In genomic region chr3:90079763-90080497, GRCm38 (mm10) we compare ENCODE assay signal across 8 mouse cellular contexts. TPM values are rescaled to one million over a fixed set of nuclear protein-coding genes. Genes with fewer than 3 reads are reported as not detected.
DNase-seq lines count a peak whose midpoint lies in the region; ATAC-seq and TF ChIP-seq lines count a peak whose summit lies in the region.

No protein-coding gene starts in this region.

- DNase-seq in 416B (ENCODE audit: low read depth) = peak; percentile 97
- DNase-seq in adrenal gland, postnatal 14 days = peak; percentile 88
- DNase-seq in embryonic facial prominence, embryonic 11.5 days (ENCODE audit: low spot score) = peak; percentile 80
- DNase-seq in heart, adult 11 months = peak; percentile 98
- DNase-seq in spleen, postnatal 10 days (ENCODE audit: low spot score in 2 of 2) = peak; percentile 68 to 78

- H3K4me3 ChIP-seq in embryonic facial prominence, embryonic 11.5 days (ENCODE audit: low read depth, low read length) = peak overlapping the region; percentile 86
- H3K4me3 ChIP-seq in intestine, postnatal 0 days (ENCODE audit: low read depth, low read length) = peak overlapping the region; percentile 94
- H3K4me3 ChIP-seq in limb, embryonic 15.5 days = peak overlapping the region; percentile 78
- H3K4me3 ChIP-seq in midbrain, embryonic 16.5 days (ENCODE audit: low read depth, low read length) = peak overlapping the region; percentile 95

- WGBS in embryonic facial prominence, embryonic 11.5 days = under 1% methylated on average over 51 of the region's 53 CpGs
- WGBS in intestine, postnatal 0 days = under 1% methylated on average over 52 of the region's 53 CpGs
- under 1% methylated on average over 53 of the region's 53 CpGs for WGBS in limb, embryonic 15.5 days
- 0% methylated on average over 51 of the region's 53 CpGs for WGBS in midbrain, embryonic 16.5 days

- H3K4me1 ChIP-seq in embryonic facial prominence, embryonic 11.5 days (ENCODE audit: control insufficient read depth, insufficient read depth, low read length) = no peaks in the 10 kb centered on the region; the same call in 1 of the 2 replicates
- H3K4me1 ChIP-seq in intestine, postnatal 0 days (replicated peaks; ENCODE audit: control insufficient read depth, insufficient read depth, low read length) = peaks cover 15% of the 10 kb centered on the region; the same call in 1 of the 2 replicates
- H3K4me1 ChIP-seq in limb, embryonic 15.5 days = peaks cover 48% of the 10 kb centered on the region
- H3K4me1 ChIP-seq in midbrain, embryonic 16.5 days (ENCODE audit: control insufficient read depth, insufficient read depth, low read length) = peaks cover 46% of the 10 kb centered on the region

- H3K9me3 ChIP-seq in embryonic facial prominence, embryonic 11.5 days (replicated peaks; ENCODE audit: control insufficient read depth, low read length) = no peaks in the 10 kb centered on the region
- H3K9me3 ChIP-seq in intestine, postnatal 0 days (ENCODE audit: control insufficient read depth) = no peaks in the 10 kb centered on the region
- no peaks in the 10 kb centered on the region for H3K9me3 ChIP-seq in limb, embryonic 15.5 days
- no peaks in the 10 kb centered on the region for H3K9me3 ChIP-seq in midbrain, embryonic 16.5 days (replicated peaks; ENCODE audit: control insufficient read depth, low read length, poor library complexity, severe bottlenecking)

- peak overlapping the region; percentile 91 for H3K9ac ChIP-seq in embryonic facial prominence, embryonic 11.5 days (replicated peaks; ENCODE audit: low read length)
- peak overlapping the region; percentile 93 for H3K9ac ChIP-seq in intestine, postnatal 0 days (ENCODE audit: low read depth, low read length)
- peak overlapping the region; percentile 84 for H3K9ac ChIP-seq in limb, embryonic 15.5 days
- H3K9ac ChIP-seq in midbrain, embryonic 16.5 days (ENCODE audit: low read depth, low read length) = peak overlapping the region; percentile 90

- H3K27me3 ChIP-seq in embryonic facial prominence, embryonic 11.5 days (ENCODE audit: control insufficient read depth, insufficient read depth, low read length) = no peaks in the 10 kb centered on the region
- no peaks in the 10 kb centered on the region for H3K27me3 ChIP-seq in intestine, postnatal 0 days (replicated peaks; ENCODE audit: control insufficient read depth, insufficient read depth, low read length)
- no peaks in the 10 kb centered on the region for H3K27me3 ChIP-seq in limb, embryonic 15.5 days
- H3K27me3 ChIP-seq in midbrain, embryonic 16.5 days (ENCODE audit: control insufficient read depth, insufficient read depth, low read depth, low read length) = no peaks in the 10 kb centered on the region

- peak overlapping the region; percentile 76 for H3K4me2 ChIP-seq in embryonic facial prominence, embryonic 11.5 days (ENCODE audit: low read depth, low read length)
- H3K4me2 ChIP-seq in intestine, postnatal 0 days (replicated peaks; ENCODE audit: low read depth) = peak overlapping the region; percentile 72
- peak overlapping the region; percentile 70 for H3K4me2 ChIP-seq in limb, embryonic 15.5 days
- peak overlapping the region; percentile 93 for H3K4me2 ChIP-seq in midbrain, embryonic 16.5 days (ENCODE audit: low read length)

- ATAC-seq in embryonic facial prominence, embryonic 11.5 days (replicated peaks; ENCODE audit: insufficient number of reproducible peaks, low FRiP score, low TSS enrichment, low read depth) = peak; percentile 55
- peak; percentile 31; the same call in 1 of the 2 replicates for ATAC-seq in intestine, postnatal 0 days
- peak; percentile 64 for ATAC-seq in limb, embryonic 15.5 days (ENCODE audit: insufficient number of reproducible peaks, low FRiP score, low TSS enrichment, low read depth)
- peak; percentile 80 for ATAC-seq in midbrain, embryonic 16.5 days

- peak overlapping the region; percentile 92 for H3K27ac ChIP-seq in embryonic facial prominence, embryonic 11.5 days (replicated peaks; ENCODE audit: low read depth, low read length)
- peak overlapping the region; percentile 99 for H3K27ac ChIP-seq in intestine, postnatal 0 days (ENCODE audit: low read depth, low read length)
- H3K27ac ChIP-seq in limb, embryonic 15.5 days = peak overlapping the region; percentile 99
- peak overlapping the region; percentile 93 for H3K27ac ChIP-seq in midbrain, embryonic 16.5 days (ENCODE audit: low read length)

- TF ChIP-seq CTCF in intestine, postnatal 0 days (IDR thresholded peaks at IDR 0.05; ENCODE audit: low read depth) = no peak; the same call in 1 of the 2 replicates

- no peaks in the 10 kb centered on the region; the same call in 1 of the 2 replicates for H3K36me3 ChIP-seq in embryonic facial prominence, embryonic 11.5 days (replicated peaks; ENCODE audit: control insufficient read depth, insufficient read depth, low read depth, low read length)
- no peaks in the 10 kb centered on the region for H3K36me3 ChIP-seq in intestine, postnatal 0 days (ENCODE audit: control insufficient read depth, insufficient read depth)
- 0 out of 2 replicates have a peak, but pooled peaks cover 3% of the 10 kb centered on the region for H3K36me3 ChIP-seq in limb, embryonic 15.5 days
- no peaks in the 10 kb centered on the region for H3K36me3 ChIP-seq in midbrain, embryonic 16.5 days (ENCODE audit: control insufficient read depth, insufficient read depth, low read length)

RNA-seq across cellular contexts. Expression of gene Tpm3, which starts 7.5 kb away (rescaled TPM):
- 170 and 208 TPM in 2 replicates for total RNA-seq in adrenal gland, postnatal 14 days (2021)
- polyA plus RNA-seq in embryonic facial prominence, embryonic 11.5 days (2014; fragmentation: Nextera tagmentation; extraction: Ambion mirVana) = 551 and 574 TPM in 2 replicates
- polyA plus RNA-seq in intestine, postnatal 0 days (2015; fragmentation: Nextera tagmentation; extraction: Ambion mirVana) = 311 and 332 TPM in 2 replicates
- polyA plus RNA-seq in limb, embryonic 15.5 days (2015; fragmentation: Nextera tagmentation; extraction: Ambion mirVana) = 474 and 545 TPM in 2 replicates
- polyA plus RNA-seq in midbrain, embryonic 16.5 days (2015; fragmentation: Nextera tagmentation; extraction: Ambion mirVana) = 377 and 415 TPM in 2 replicates

RNA-seq across cellular contexts. Expression of gene Nup210l, which starts 24.0 kb away (rescaled TPM):
- 0.37 and 0.45 TPM in 2 replicates for total RNA-seq in adrenal gland, postnatal 14 days (2021)
- 0.42 and 0.45 TPM in 2 replicates for polyA plus RNA-seq in embryonic facial prominence, embryonic 11.5 days (2014; fragmentation: Nextera tagmentation; extraction: Ambion mirVana)
- 0.03 TPM in 1 of 2 replicates, not detected in the other for polyA plus RNA-seq in intestine, postnatal 0 days (2015; fragmentation: Nextera tagmentation; extraction: Ambion mirVana)
- polyA plus RNA-seq in limb, embryonic 15.5 days (2015; fragmentation: Nextera tagmentation; extraction: Ambion mirVana) = 0.28 and 0.30 TPM in 2 replicates
- polyA plus RNA-seq in midbrain, embryonic 16.5 days (2015; fragmentation: Nextera tagmentation; extraction: Ambion mirVana) = 0.16 and 0.35 TPM in 2 replicates

RNA-seq across cellular contexts. Expression of gene Ubap2l, which starts 27.5 kb away (rescaled TPM):
- total RNA-seq in adrenal gland, postnatal 14 days (2021) = 164 and 177 TPM in 2 replicates
- 221 and 227 TPM in 2 replicates for polyA plus RNA-seq in embryonic facial prominence, embryonic 11.5 days (2014; fragmentation: Nextera tagmentation; extraction: Ambion mirVana)
- polyA plus RNA-seq in intestine, postnatal 0 days (2015; fragmentation: Nextera tagmentation; extraction: Ambion mirVana) = 112 and 117 TPM in 2 replicates
- 172 and 174 TPM in 2 replicates for polyA plus RNA-seq in limb, embryonic 15.5 days (2015; fragmentation: Nextera tagmentation; extraction: Ambion mirVana)
- 120 and 132 TPM in 2 replicates for polyA plus RNA-seq in midbrain, embryonic 16.5 days (2015; fragmentation: Nextera tagmentation; extraction: Ambion mirVana)

RNA-seq across cellular contexts. Expression of gene 4933434E20Rik, which starts 28.5 kb away (rescaled TPM):
- 70.8 and 76.3 TPM in 2 replicates for total RNA-seq in adrenal gland, postnatal 14 days (2021)
- polyA plus RNA-seq in embryonic facial prominence, embryonic 11.5 days (2014; fragmentation: Nextera tagmentation; extraction: Ambion mirVana) = 171 and 176 TPM in 2 replicates
- 128 and 130 TPM in 2 replicates for polyA plus RNA-seq in intestine, postnatal 0 days (2015; fragmentation: Nextera tagmentation; extraction: Ambion mirVana)
- 126 and 140 TPM in 2 replicates for polyA plus RNA-seq in limb, embryonic 15.5 days (2015; fragmentation: Nextera tagmentation; extraction: Ambion mirVana)
- polyA plus RNA-seq in midbrain, embryonic 16.5 days (2015; fragmentation: Nextera tagmentation; extraction: Ambion mirVana) = 224 and 225 TPM in 2 replicates

Comparison
In these comparisons a context has a peak if more than half of its experiments do, and no peak if none do; other contexts are left out.
1. Peak in every context shown above with its lines: DNase-seq, ATAC-seq, H3K4me3 ChIP-seq and H3K27ac ChIP-seq.